Mouse (Mus musculus) left cerebral cortex, adult 2 months (tissue): ENCODE data around the gene Vamp3. TPM values are rescaled to one million over a fixed set of nuclear protein-coding genes. Genes with fewer than 3 reads are reported as not detected.
A peak's percentile ranks its signal among the peaks of the same experiment; 100 is the strongest.

Experiments used
- DNase-seq, 2 experiments: peaks; one replicate each; pipeline ENCODE4 v3.0.0; 2021 to 2022; ENCODE audit warnings: low spot score in 2 of 2, mixed read lengths in 1 of 2; ENCODE audit errors: extremely low spot score in 1 of 2
- H3K27ac ChIP-seq: fragments of 200-600 bp; 2 replicates; pipeline ENCODE4 v1.8.1; 2022
- H3K4me3 ChIP-seq: fragments of 200-600 bp; 2 replicates; pipeline ENCODE4 v1.8.1; 2022
- CTCF ChIP-seq: fragments of 200-600 bp; IDR thresholded peaks from 2 replicates; pipeline ENCODE4 v1.8.1; 2022; ENCODE audit warnings: antibody characterized with exemption, mild to moderate bottlenecking, moderate library complexity
- intact Hi-C: fragments of 180-260 bp; cut with DNase I; formaldehyde crosslinking; loops from one replicate; pipeline ENCODE4 v1.15.1; 2025
- total RNA-seq, 2 experiments: library from RNA; stranded (reverse); gene quantifications; 2 replicates each; pipeline ENCODE4 v1.2.3; 2021

Vamp3 gene
- total RNA-seq, 2 experiments from 2014 or later: 29.6 to 32.5 TPM

GRCm38 (mm10) chr4:151083027-151083426 is 25.3 kb upstream of the Vamp3 start:
- DNase-seq: no peak
- TF ChIP-seq CTCF: no peak
- Histone ChIP-seq H3K27ac (no peak overlapping the region), H3K4me3 (no peak overlapping the region)
- intact Hi-C loops: no loop called here

GRCm38 (mm10) chr4:151081977-151082376 is 24.2 kb upstream of the Vamp3 start:
- DNase-seq: no peak
- no peak overlapping the region for H3K27ac ChIP-seq
- intact Hi-C loops: no loop called here
- H3K4me3 ChIP-seq: no peak overlapping the region
- no peak for TF ChIP-seq CTCF

DNA sequence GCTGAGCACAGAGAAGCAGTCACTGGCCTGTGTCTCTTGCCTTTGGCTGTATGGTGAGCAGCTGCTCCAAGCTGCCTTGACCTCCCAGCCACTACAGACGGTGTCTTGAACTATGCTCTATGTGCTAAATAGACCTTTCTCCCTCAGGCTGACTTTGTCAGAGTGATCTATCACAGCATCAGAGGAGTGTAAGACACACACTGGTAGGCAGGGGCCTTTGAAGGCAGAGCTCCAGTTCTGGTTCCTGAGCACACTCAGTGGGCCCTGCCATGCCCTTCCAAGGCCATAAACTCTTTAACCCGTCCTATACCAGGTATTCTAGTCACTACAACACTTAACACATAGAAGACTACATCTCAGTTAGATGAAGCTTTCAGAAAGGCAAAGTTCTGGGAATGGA is 23.6 kb upstream of the Vamp3 start:
- intact Hi-C loops: no loop called here
- TF ChIP-seq CTCF: no peak
- H3K4me3 ChIP-seq: no peak overlapping the region
- DNase-seq: no peak
- no peak overlapping the region for H3K27ac ChIP-seq

- TF ChIP-seq CTCF: no peak
- intact Hi-C loops: no loop called here
- Histone ChIP-seq H3K27ac (no peak overlapping the region), H3K4me3 (no peak overlapping the region)
- DNase-seq: no peak
These were observed 17.1 kb upstream of the Vamp3 start for GRCm38 (mm10) chr4:151074817-151075216.

- Histone ChIP-seq H3K27ac (no peak overlapping the region), H3K4me3 (no peak overlapping the region)
- peak; percentile 89 for TF ChIP-seq CTCF
- DNase-seq: peak; percentile 81
- intact Hi-C loops: loop anchor here (1.0 kb wide), 1 partner anchor 68 kb away; no protein-coding TSS in a partner anchor
These were observed 15.5 kb upstream of the Vamp3 start for GRCm38 (mm10) chr4:151073108-151073744.

GRCm38 (mm10) chr4:151070962-151071361 is 13.2 kb upstream of the Vamp3 start:
- intact Hi-C loops: no loop called here
- Histone ChIP-seq H3K27ac (no peak overlapping the region), H3K4me3 (no peak overlapping the region)
- TF ChIP-seq CTCF: no peak
- DNase-seq: no peak

- DNase-seq: no peak
- peak; percentile 34 for TF ChIP-seq CTCF
- Histone ChIP-seq H3K4me3 (no peak overlapping the region), H3K27ac (no peak overlapping the region)
- intact Hi-C loops: no loop called here
These were observed 11.0 kb upstream of the Vamp3 start for GRCm38 (mm10) chr4:151068751-151069150.

GRCm38 (mm10) chr4:151059566-151059965 is 1.8 kb upstream of the Vamp3 start:
- H3K27ac ChIP-seq: no peak overlapping the region
- no peak overlapping the region for H3K4me3 ChIP-seq
- intact Hi-C loops: no loop called here
- DNase-seq: no peak
- no peak for TF ChIP-seq CTCF

- no peak for DNase-seq
- TF ChIP-seq CTCF: no peak
- intact Hi-C loops: no loop called here
- Histone ChIP-seq H3K4me3 (peak overlapping the region; percentile 50; the same call in 1 of the 2 replicates), H3K27ac (peak overlapping the region; percentile 99)
These were observed 871 bp upstream of the Vamp3 start for GRCm38 (mm10) chr4:151058634-151059033.

- intact Hi-C loops: no loop called here
- no peak overlapping the region for H3K4me3 ChIP-seq
- TF ChIP-seq CTCF: no peak
- no peak overlapping the region; the same call in 1 of the 2 replicates for H3K27ac ChIP-seq
- DNase-seq: no peak
These were observed 6.6 kb downstream of the Vamp3 start for GRCm38 (mm10) chr4:151051162-151051561.

GRCm38 (mm10) chr4:151046524-151046923 is 11.2 kb downstream of the Vamp3 start:
- DNase-seq: no peak
- TF ChIP-seq CTCF: no peak
- intact Hi-C loops: no loop called here
- no peak overlapping the region for H3K27ac ChIP-seq
- no peak overlapping the region for H3K4me3 ChIP-seq

DNA sequence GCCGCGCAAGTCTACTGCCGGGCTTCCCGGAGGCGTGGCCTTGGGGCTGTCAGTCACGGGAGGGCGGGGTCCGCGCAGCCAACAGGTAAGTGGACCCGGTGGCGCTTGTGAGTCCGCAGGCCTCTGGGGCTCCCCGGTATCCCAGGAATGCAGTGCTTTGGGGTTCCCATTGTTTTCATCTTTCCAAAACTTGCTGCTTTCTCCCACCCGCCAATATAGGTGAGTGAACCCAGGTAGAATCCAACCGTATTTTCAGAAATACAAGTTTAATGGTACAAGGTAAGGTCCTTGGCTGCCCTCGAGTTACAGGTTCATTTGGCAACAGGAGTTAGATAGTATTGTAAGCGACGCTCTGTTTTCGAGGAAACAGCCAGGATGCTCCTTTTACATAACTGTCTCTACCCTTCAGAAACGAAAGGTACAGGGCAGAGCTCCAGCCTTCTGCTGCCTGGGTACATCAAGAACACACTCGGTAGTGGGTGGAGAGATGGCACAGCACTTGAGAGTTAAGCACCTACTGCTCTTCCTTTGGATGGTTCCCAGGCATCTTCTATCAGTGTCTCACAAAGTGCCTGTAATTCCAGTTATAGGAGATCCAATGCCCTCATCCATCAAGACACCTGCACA is 12.7 kb downstream of the Vamp3 start:
- peak overlapping the region; percentile 83 for H3K4me3 ChIP-seq
- TF ChIP-seq CTCF: no peak
- H3K27ac ChIP-seq: peak overlapping the region; percentile 94
- intact Hi-C loops: loop anchor here (1.0 to 5.0 kb wide), 2 partner anchors 95 to 133 kb away; partner anchors contain the start of genes Park7 and Tnfrsf9
- peak; percentile 32 to 36 for DNase-seq
